Mouse (Mus musculus): Measurements from ENCODE around the gene Itga11. TPM values are rescaled to one million over a fixed set of nuclear protein-coding genes. Genes with fewer than 3 reads are reported as not detected.

Gene Itga11
- 0.70 and 1.1 TPM in 2 replicates for polyA plus RNA-seq (2012; rRNA removed)

DNA sequence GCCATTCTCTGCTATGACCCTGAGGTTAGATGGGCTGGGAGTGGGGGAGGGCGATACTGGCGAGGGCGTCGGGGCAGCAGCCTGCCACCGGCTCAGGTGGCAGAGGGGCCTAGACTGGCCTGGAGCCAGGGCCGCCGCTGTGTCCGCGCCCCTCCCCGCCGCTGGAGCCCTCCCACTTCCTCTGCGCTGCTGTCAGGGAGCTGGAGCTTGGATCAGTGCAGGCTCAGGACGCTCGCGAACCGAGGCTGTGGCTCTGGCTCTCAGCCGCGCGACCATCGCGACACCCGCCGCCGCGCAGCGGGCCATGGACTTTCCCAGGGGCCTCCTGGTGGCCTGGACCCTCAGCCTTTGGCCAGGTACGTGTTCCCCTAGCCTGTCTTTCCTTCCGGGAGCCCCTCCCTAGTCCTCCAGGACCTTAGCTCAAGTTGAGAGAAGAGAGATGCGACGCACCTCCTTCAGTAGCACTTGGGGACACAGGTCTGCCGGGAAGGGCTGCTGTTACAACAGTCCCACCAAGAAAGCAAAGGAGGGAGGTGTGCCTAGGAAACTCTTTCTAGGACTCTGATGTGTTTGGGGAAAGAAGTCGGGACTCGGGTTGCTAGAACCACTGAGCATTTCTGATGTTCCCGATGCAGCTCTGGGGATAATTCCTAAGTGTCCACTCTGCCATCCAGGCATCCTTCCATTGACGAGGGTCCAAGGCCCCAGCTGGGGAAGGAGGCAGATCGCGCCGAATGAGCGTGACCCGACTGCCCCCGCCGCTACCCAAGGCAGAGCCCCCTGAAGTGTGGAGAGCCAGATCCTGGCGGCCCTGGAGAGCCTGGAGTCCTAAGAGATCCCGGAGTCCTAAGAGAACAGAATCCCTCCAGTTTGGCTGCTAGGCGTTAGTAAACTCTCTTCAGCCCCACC lies at the start of gene Itga11:
Gene Itga11, plus strand, starts transcription at position 186 of the 909 bp plus-strand sequence.
- WGBS = 2% methylated on average over 45 of the region's 45 CpGs
- no peak for TF ChIP-seq POLR2A (IDR thresholded peaks at IDR 0.05; ENCODE audit: borderline replicate concordance, extremely low read depth, low read depth, low read length)
- no peak for TF ChIP-seq CTCF (IDR thresholded peaks at IDR 0.05; ENCODE audit: insufficient read depth, low read length)
- H3K4me1 ChIP-seq (ENCODE audit: control insufficient read depth, insufficient read depth, low read length) = no peaks in the 10 kb centered on the region
- no peak for DNase-seq
- no peak within 1 kb of the TSS for H3K4me3 ChIP-seq (replicated peaks; ENCODE audit: extremely low read depth, low read depth, low read length)

DNA sequence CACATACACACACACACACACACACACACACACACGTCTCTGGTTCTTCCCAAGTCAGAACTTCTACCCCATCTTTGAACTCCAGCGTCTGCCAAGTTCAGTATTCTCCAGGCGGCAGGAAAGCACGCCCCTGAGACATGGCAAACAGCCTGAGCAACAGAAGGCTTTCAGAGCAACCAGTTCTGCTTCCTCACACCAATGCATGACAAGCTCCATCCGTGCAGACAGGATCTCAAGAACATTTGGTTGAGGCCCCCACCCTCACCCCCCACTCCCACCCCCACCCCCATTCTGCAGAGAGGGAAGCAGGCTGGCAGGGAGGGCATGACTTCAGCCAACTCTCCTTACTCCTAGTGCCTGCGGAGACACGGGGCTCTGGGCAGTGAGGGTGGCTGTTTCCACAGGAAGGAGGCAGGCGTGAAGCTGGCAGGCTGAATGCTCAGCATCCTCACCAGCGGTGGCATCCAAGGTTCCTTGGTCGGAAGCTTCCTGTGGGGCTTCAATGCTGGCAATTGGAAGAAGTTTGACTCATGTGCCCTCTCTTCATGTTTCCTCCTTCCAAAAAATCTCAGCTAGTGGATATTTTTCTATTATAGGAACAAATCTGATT lies 46.9 kb upstream of the Itga11 start:
- no peak overlapping the region for H3K4me3 ChIP-seq (replicated peaks; ENCODE audit: extremely low read depth, low read depth, low read length)
- no peaks in the 10 kb centered on the region for H3K4me1 ChIP-seq (ENCODE audit: control insufficient read depth, insufficient read depth, low read length)
- no peak for DNase-seq
- 51% methylated on average over 10 of the region's 10 CpGs for WGBS
- TF ChIP-seq CTCF (IDR thresholded peaks at IDR 0.05; ENCODE audit: insufficient read depth, low read length) (no peak), POLR2A (IDR thresholded peaks at IDR 0.05; ENCODE audit: borderline replicate concordance, extremely low read depth, low read depth, low read length) (no peak)

DNA sequence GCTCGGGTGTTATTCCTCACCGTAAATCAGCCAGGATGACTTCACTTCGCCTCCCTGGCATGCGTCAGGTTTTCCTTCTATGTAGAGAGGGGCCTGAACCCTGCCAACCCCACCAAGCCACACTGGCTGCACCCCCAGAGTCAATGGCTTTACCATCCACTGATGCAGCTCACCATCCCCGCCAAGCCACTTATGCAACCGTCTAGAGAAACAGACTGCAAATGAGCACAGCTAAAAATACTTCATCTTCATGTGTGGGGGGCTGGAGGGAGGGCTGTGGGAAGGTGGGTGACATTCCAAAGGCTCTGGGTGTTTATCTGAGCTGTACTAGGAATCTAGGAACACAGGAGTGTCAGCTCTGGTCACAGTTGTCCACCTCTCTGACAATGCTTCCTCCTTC lies 45.2 kb upstream of the Itga11 start:
- no peak for TF ChIP-seq CTCF (IDR thresholded peaks at IDR 0.05; ENCODE audit: insufficient read depth, low read length)
- no peak for TF ChIP-seq POLR2A (IDR thresholded peaks at IDR 0.05; ENCODE audit: borderline replicate concordance, extremely low read depth, low read depth, low read length)
- Histone ChIP-seq H3K4me1 (ENCODE audit: control insufficient read depth, insufficient read depth, low read length) (no peaks in the 10 kb centered on the region), H3K4me3 (replicated peaks; ENCODE audit: extremely low read depth, low read depth, low read length) (no peak overlapping the region)
- no peak for DNase-seq
- 69% methylated on average over 6 of the region's 6 CpGs for WGBS

DNA sequence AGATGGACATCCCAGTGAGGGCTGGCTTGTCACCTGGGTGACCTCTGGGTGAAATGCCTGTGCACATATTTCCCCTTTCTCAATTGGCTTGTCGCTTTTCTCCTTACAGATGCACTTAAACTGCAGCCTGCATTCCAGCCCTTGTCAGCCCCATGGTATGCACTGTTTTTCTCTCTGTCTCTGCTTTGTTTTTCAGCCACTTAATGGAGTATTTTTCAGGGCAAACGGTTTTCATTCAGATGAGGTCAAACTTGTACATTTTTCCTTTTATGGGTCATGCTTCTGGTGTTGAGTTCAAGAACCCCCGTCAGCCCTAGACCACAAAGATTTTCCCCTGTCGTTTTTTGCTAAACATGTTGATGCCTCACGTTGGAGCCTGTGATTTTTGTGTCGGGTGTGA lies 39.6 kb upstream of the Itga11 start:
- Histone ChIP-seq H3K4me3 (replicated peaks; ENCODE audit: extremely low read depth, low read depth, low read length) (no peak overlapping the region), H3K4me1 (ENCODE audit: control insufficient read depth, insufficient read depth, low read length) (no peaks in the 10 kb centered on the region)
- DNase-seq = no peak
- WGBS = 31% methylated on average over 6 of the region's 6 CpGs
- no peak for TF ChIP-seq CTCF (IDR thresholded peaks at IDR 0.05; ENCODE audit: insufficient read depth, low read length)
- TF ChIP-seq POLR2A (IDR thresholded peaks at IDR 0.05; ENCODE audit: borderline replicate concordance, extremely low read depth, low read depth, low read length) = no peak

DNA sequence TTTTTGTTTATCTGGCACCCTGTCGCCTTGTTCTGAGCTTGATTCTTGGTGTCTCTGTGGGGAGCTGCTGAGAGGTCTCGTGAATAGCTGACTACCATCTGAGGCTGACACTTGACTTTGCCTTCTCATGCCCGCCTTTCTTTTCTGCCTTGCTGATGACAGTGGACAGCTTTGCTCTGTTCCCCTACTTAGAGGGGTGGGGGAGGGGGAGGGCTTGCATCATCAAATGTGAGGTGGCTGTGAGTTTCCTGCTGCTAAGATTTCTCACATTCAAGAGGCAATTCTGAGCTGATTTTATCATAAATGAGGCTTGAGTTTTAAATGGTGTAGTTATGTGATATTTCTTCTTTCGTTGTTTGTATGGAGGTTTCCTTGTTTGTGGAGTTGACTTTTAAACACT lies 37.9 kb upstream of the Itga11 start:
- WGBS = 47% methylated on average over 4 of the region's 4 CpGs
- DNase-seq = no peak

DNA sequence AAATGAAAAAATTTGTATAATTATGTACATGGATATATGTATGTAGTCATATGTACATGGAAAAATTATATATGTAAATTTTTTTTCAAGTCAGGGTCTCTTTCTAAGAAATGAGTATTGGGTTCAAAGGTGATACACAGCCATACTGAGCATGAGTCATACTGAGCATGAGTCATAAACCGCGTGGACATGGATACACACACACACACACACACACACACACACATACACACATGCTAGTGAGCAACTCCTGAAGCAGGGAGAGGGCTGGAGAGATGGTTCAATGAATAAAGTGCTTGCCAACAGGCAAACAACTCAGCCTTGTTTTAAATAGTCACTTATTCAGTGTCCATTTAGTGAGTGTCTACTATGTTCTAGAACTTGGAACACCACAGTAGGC lies 37.4 kb upstream of the Itga11 start:
- no peak for DNase-seq
- TF ChIP-seq CTCF (IDR thresholded peaks at IDR 0.05; ENCODE audit: insufficient read depth, low read length) = no peak
- no peak for TF ChIP-seq POLR2A (IDR thresholded peaks at IDR 0.05; ENCODE audit: borderline replicate concordance, extremely low read depth, low read depth, low read length)
- WGBS = 76% methylated on average over 2 of the region's 2 CpGs
- H3K4me1 ChIP-seq (ENCODE audit: control insufficient read depth, insufficient read depth, low read length) = no peaks in the 10 kb centered on the region
- no peak overlapping the region for H3K4me3 ChIP-seq (replicated peaks; ENCODE audit: extremely low read depth, low read depth, low read length)

More for the DNA sequence above, 37.9 kb upstream of the Itga11 start:
- H3K4me1 ChIP-seq (ENCODE audit: control insufficient read depth, insufficient read depth, low read length) = no peaks in the 10 kb centered on the region
- TF ChIP-seq CTCF (IDR thresholded peaks at IDR 0.05; ENCODE audit: insufficient read depth, low read length) (no peak), POLR2A (IDR thresholded peaks at IDR 0.05; ENCODE audit: borderline replicate concordance, extremely low read depth, low read depth, low read length) (no peak)
- H3K4me3 ChIP-seq (replicated peaks; ENCODE audit: extremely low read depth, low read depth, low read length) = no peak overlapping the region

DNA sequence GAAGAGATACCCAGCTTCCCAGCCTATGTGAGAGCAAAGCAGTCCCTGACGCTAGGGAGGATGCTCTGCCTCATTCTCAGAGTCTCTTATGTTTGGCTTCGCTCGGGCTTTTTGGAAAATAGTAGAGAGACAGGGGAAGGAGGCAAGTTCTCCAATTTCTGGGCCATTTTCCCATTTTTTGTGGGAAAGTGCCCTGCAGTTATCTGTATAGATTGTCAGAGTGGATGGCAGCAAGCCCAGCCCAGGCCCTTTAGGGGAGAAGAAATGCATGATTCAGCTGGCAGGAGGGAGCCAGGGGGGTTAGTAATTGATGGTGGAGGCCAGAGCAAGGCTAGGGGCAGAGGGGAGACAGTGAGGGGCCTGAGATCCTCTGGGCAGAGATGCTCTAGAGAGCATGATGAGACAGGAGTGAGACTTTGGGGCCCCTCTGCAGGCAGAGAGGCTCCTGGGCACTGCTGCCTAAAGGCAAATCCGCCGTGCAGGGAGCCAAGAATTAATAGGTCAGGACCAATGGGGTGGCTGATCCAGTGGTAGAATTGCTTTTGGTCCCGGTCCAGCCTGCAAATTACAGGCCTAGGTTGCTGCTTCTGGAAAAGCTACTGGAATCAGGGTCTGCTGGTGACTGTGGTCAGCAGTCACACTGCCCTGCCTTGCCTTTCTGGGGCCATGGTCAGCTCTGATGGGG lies 31.8 kb upstream of the Itga11 start:
- no peaks in the 10 kb centered on the region for H3K4me1 ChIP-seq (ENCODE audit: control insufficient read depth, insufficient read depth, low read length)
- no peak for DNase-seq
- WGBS = 79% methylated on average over 6 of the region's 6 CpGs
- no peak overlapping the region for H3K4me3 ChIP-seq (replicated peaks; ENCODE audit: extremely low read depth, low read depth, low read length)
- no peak for TF ChIP-seq POLR2A (IDR thresholded peaks at IDR 0.05; ENCODE audit: borderline replicate concordance, extremely low read depth, low read depth, low read length)

DNA sequence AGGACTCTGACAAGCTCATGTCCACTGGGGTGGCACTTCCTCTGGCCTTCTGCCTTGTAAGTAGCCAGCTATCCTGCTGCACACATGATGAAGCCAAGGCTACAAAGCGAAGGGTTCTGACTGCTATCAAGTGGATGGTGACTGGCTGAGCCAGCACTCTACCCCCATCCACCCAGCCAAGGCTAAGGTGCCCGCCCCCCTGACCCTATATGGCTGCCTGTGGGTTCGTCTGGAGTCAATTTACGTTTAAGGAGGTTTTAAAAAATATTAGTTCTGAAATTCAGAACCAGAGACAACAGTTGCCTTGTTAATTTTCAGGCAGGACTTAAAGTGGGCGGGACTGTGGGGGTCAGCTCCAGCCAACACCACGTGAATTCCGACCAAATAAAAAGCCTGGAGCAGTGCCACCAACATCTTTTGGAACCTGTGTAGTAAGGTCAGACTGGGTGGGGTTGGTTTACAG lies 30.9 kb upstream of the Itga11 start:
- 53% methylated on average over 7 of the region's 7 CpGs for WGBS
- DNase-seq = no peak

DNA sequence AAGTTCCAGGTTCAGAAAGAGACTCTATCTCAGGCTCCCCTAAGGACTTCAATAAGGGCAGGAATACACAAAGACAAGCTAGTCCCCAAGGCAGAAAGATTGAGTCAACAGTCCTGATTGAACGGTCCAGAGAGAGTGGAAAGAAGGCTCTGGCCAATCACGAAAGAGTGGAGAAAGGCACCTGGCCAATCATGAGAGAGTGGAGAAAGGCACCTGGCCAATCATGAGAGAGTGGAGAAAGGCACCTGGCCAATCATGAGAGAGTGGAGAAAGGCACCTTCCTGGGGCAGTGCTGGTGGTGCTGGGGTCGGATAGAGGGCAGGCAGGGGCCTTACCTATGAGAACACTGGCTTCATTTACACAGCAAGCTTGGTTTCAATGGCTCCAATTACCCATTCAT lies 28.2 kb upstream of the Itga11 start:
- Histone ChIP-seq H3K4me1 (ENCODE audit: control insufficient read depth, insufficient read depth, low read length) (no peaks in the 10 kb centered on the region), H3K4me3 (replicated peaks; ENCODE audit: extremely low read depth, low read depth, low read length) (no peak overlapping the region)
- DNase-seq = no peak
- 83% methylated on average over 3 of the region's 3 CpGs for WGBS
- TF ChIP-seq CTCF (IDR thresholded peaks at IDR 0.05; ENCODE audit: insufficient read depth, low read length) = no peak

More for the DNA sequence above, 30.9 kb upstream of the Itga11 start:
- Histone ChIP-seq H3K4me1 (ENCODE audit: control insufficient read depth, insufficient read depth, low read length) (no peaks in the 10 kb centered on the region), H3K4me3 (replicated peaks; ENCODE audit: extremely low read depth, low read depth, low read length) (no peak overlapping the region)
- TF ChIP-seq POLR2A (IDR thresholded peaks at IDR 0.05; ENCODE audit: borderline replicate concordance, extremely low read depth, low read depth, low read length) (no peak), CTCF (IDR thresholded peaks at IDR 0.05; ENCODE audit: insufficient read depth, low read length) (no peak)
